Mouse (Mus musculus): ENCODE data around the gene Sh2d1b1. TPM values are rescaled to one million over a fixed set of nuclear protein-coding genes. Genes with fewer than 3 reads are reported as not detected.

Sh2d1b1 gene
- polyA plus RNA-seq, 1 experiment: 0.41 TPM

DNA sequence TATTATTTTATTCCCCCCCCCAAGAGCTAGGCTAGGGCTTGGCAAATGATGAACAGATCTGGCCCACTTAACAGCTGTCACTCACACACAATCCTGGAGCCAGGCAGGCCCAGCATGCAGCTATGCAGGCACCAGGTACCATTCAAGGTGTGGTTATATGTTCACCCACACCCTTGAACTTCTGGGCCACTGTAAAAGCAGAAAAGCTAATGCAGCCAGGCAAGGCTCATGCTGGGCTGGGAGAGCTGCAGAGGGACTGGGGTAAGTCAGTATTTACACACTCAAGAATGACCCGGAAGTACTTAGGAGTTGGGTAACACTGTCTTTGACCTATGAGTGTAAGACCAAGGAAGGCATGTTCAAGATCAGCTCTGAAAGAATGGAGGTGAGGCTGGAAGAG lies 47.2 kb downstream of the Sh2d1b1 start:
- DNase-seq (ENCODE audit: low spot score): no peak

DNA sequence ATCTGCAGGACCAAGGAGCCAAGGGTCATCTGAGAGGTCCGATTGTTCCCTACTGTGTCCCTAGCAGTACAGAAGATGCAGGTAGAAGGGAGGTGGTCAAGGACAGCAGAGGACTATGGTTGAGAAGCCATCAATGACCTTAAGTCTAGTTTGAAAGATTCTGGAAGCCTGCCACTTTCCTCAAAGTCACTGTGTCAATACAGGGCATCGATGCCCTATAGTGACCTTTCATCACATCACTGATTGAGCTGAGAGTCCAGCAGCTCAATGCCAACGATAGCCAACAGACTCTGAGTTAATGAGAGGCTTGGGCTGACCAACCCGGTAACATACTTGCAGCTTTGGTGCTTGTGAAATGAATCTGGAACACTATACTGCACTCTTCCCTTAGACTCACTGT lies 48.2 kb downstream of the Sh2d1b1 start:
- DNase-seq (ENCODE audit: low spot score): no peak

DNA sequence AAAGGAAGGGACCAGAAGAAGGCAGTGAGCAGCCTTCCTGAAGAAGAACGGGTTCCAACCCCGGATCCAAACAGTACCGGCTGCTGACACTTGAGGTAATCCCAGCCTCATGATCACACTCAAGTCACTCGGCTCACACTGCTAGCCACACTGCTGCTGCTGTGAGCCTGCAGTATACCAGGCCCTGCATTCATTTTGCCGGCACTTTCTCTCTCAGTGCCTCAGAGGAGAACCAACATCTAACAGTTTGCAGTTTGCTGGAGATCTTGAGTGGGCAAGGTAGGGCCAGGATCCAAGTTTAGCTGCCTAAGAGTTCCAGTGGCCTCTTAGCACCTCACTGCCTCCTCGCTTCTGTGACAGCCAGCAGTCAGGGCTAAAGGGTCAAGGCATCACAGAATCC lies 54.8 kb downstream of the Sh2d1b1 start:
- no peak for DNase-seq (ENCODE audit: low spot score)

DNA sequence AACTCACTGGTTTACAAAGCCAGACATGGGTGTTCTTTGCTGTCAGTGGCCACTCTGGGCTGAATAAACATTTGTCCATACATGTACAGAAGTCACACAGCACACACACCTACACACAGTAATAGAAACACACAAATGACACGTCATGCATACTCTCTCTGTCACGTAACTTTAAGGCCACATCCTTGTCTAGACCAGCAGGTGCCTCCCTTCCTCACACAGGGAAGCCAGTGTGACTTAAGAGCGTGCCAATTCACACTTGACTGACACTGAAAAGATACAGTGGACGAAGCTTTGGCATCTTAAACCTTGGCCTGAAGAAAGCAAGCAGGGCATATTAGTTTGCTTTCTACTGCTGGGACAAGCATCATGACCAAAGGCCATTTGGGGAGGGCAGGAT lies 55.7 kb downstream of the Sh2d1b1 start:
- DNase-seq (ENCODE audit: low spot score): no peak

Other genes starting within 250 kb of the Sh2d1b1 start
- 76.5 and 93.8 TPM in 2 replicates for gene Ddr2, start 166.6 kb upstream of the Sh2d1b1 start, polyA plus RNA-seq (2012; rRNA removed)
- gene Uap1, start 102.4 kb upstream of the Sh2d1b1 start, polyA plus RNA-seq (2012; rRNA removed): 36.2 and 41.3 TPM in 2 replicates
- 22.2 and 23.2 TPM in 2 replicates for gene Uhmk1, start 61.9 kb upstream of the Sh2d1b1 start, polyA plus RNA-seq (2012; rRNA removed)
- 0.03 TPM in 1 of 2 replicates, not detected in the other for gene Sh2d1b2, start 44.6 kb upstream of the Sh2d1b1 start, polyA plus RNA-seq (2012; rRNA removed)
- gene Gm7694, start 29.0 kb downstream of the Sh2d1b1 start, polyA plus RNA-seq (2012; rRNA removed): 9.3 and 12.0 TPM in 2 replicates
- not detected in 2 replicates for gene Spata46, start 31.5 kb downstream of the Sh2d1b1 start, polyA plus RNA-seq (2012; rRNA removed)

Data from urinary bladder, adult 2 months (tissue).